Mouse (Mus musculus): ENCODE measurements around the gene Rbm4b.

Rbm4b gene

GRCm38 (mm10) chr19:4810746-4811062, 54.4 kb downstream of the Rbm4b start:
- DNase-seq (ENCODE audit: low spot score): no peak

DNA sequence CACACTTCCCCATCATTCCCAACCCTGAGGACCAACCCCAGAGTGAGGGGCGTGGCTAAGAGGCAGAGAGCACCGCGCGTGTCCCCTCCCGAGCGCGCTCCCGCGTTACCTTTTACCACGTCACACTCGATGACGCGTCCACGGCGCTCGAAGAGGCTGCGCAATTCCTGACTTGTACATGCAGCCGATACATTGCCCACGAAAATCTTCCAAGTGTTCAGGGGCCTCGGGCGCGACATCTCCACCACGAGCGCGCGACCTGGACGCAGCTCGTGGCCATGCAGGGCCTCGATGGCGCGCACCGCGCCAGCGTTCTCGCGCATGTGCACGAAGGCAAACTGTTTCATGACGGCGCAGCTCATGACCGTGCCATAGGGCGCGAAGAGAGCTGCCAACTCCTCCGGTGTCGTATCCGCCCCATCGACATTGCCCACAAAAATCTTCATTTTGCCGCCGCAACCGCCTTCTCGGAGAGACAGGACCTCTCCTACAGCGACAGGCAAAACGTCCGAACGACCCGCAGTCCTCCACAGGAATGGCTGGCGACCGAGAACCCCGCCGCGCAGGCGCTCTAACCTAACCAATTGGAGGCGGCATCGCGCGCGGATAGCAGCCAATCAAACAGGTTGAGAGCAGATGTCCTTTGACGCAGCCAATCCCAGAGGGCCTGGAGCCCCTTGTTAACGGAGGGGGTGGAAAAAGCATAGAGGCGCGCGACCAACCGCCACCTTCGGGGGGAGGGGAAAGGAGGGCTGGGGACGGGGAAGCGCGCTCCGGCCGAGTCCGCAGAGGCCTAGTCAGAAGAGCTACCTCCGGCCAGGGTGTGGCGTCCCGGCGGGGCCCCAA, 55.0 kb downstream of the Rbm4b start, which contains the start of the genes Gm21992 and Rbm14:
TSS of gene Gm21992 (minus strand) at position 550 of the 846 bp plus-strand sequence.
TSS of gene Rbm14 (minus strand) at position 572 of the 846 bp plus-strand sequence.
- DNase-seq (ENCODE audit: low spot score): peak; percentile 99

GRCm38 (mm10) chr19:4811909-4812242, 55.6 kb downstream of the Rbm4b start:
- no peak for DNase-seq (ENCODE audit: low spot score)

GRCm38 (mm10) chr19:4812334-4812949, 56.1 kb downstream of the Rbm4b start:
- peak; percentile 31 for DNase-seq (ENCODE audit: low spot score)

GRCm38 (mm10) chr19:4813015-4813414, 56.7 kb downstream of the Rbm4b start:
- peak; percentile 64 for DNase-seq (ENCODE audit: low spot score)

Measured in embryo, embryonic 10 days (tissue).